Mouse (Mus musculus) heart, adult 8-10 months (tissue): ENCODE results near the gene Opa1. TPM values are rescaled to one million over a fixed set of nuclear protein-coding genes. Genes with fewer than 3 reads are reported as not detected.

Experiments used
- DNase-seq: peaks from one replicate; pipeline ENCODE4 v3.0.0; 2022; ENCODE audit warnings: low spot score
- total RNA-seq, 4 experiments: library from RNA; stranded (reverse); gene quantifications; 2 replicates each; pipeline ENCODE4 v1.2.4; 2022

Opa1 gene
- total RNA-seq, 4 experiments from 2014 or later: 148 to 189 (median 170) TPM

DNA sequence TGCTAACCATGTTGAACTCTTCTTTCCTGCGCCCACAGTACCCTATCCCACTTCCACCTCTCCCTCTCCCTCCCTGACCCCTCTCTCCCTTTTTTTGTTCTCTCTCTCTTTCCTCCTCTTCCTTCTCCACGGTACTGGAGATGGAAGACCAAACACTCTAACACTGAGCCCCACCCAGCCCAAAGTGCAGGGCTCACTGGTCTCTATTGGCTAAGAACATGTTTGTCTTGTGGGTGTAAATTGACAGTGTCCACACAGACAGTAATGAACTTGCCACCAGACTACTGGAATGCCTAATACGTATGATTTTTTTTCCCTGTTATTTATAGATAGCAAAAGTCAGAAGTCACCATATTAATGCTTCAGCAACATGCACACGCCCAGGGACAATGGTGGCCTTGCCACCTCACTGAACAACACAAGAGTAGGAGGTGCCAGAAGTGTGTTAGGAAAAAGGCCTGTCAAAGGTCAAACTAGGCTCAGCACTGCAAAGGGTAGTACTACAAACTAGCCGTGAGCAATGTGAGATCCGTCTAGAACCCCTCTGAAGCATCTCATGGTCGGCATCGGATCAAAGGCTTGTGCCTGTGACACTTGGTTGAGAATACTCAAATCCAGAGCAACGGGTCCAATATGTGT lies 77.2 kb downstream of the Opa1 start:
- DNase-seq: no peak

DNA sequence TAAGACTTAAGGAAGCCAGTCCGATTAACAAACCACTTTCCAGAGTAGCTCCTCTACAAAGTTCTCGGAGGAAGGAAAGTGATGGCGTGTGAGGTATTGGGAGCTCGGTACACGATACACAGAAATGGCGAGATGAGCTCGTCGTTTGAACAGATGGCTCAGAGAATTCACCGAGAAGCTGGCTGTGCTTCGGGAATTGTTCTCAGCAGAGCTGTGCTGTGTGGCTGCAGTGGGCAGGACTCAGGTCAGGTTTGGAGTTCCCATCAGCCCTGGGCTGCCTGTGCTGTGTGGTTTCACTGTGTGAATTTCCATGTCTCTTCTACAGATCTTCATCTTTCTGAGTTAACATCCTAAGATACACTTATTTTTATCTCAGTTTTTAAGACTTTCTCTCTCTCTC lies 77.8 kb downstream of the Opa1 start:
- DNase-seq: no peak

DNA sequence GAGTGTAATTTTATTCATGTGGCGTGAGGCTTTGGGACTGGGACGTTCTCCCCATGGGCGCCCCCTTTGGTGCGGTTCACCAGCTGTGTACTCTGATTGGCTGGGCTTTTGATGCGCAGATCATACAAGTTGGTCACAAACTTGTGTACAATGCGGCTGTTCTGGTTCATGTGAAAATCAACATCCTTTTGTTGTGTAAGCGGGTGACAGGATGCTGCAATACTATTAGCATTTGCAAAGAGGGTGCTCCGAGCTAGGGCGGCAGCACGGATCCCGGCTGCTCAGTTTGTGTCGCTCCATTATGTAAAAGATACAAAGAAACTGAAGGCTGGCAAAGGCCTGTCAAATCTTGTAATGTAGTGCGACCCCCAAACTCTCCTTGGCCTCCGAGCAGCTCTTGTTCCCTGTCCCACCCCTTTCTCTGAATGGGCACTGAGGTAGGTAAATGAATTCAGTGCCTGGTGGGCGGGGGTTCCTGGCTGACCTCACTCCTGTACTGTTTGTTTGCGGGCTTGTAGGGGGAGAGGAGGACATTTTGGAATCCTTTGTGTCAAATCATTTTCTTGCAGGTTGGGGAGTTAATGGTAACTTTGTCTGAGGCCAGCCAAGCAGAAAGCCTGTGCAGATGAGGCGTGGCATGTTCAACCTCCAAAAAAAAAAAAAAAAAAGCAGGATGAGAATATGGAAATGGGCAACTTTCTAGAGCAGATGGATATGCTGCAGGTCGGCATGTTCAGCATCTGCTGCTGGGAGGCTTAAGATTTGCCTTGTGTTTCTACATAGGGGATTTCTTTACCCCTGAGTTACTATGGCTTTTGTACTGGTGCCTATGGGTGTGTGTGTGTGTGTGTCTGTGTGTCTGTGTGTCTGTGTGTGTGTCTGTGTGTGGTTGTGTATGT lies 78.8 kb downstream of the Opa1 start:
- no peak for DNase-seq

DNA sequence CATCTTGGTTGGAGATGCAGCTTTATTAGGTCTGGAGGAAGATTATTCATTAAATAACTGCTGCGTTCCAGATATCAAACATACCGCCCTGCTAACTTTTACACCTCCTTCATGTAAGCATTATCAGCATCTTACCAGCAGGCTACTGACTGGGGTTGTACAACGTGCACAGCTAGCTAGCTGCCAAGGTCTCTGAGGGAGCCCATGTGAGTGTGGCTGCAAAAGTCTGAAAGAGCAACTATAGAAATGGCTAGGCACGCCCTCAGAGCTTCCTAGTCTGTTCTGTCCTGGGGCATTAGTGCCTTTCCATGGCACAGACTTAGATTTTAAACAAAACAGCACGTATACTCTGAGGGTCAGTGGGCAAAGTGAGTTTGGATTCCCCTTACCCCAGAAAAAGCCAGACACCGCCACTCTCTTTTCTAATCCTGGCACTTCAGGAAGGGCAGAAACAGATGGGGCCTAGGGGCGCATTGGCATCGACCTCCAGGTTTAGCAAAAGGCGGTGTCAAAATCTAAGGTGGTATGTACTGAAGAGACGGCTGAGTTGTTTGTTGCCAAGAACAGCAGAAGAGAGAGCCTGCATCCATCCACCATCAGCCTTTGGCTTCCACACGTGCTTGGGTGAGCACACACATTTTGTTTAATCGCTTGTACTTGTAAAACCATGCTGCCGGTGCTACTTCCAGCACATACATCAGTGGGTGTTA lies 80.1 kb downstream of the Opa1 start:
- DNase-seq: no peak

DNA sequence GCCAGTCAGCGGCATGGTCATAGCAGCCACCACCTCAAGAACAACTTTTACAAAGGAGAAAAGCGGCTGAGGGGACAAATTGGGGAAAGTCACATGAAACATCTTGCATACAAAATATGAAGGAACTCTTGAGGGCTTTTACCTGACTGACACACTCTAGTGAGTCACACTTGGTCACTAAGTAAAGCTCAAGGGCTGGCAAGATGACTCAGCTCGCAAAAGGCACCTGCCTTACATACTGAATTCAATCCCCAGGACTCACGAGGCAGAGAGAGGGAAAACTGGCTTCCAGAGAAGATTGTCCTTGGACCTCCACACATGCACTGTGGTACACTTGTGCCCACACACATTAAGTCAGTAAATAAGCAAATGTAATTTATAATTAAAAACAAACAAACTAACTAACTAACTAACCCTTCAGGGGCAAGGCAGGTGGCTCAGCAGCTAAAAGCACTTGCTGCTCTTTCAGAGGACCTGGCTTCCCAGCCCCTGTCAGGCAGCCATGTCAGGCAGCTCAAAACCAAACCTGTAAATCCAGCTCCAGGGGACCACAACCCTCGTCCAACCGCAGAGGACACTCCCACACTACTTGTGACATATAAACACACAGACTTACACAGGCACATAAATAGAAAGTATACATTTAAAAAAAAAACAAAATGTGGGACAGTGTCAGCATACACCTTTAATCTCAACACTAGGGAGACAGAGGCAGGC lies 84.1 kb downstream of the Opa1 start:
- DNase-seq: no peak

DNA sequence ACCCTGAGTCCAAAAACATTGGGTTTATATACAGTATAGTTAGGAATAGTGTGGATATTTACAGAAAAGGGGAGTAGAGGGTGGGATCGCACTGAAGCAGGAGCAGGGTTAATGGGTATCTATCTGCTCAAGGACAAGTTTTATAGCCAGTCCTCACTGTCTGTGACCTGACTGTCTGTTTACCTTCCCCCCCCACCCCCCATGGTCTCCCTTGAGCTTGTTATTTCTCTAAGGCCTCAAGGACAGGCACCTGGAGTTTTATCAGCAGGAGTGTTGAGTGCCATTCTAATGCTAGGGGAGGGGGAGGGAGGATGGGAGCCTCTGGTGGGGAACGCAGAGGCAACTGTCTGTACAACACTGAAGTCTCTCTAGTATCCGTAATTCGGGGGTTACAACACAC lies 85.3 kb downstream of the Opa1 start:
- DNase-seq: no peak

DNA sequence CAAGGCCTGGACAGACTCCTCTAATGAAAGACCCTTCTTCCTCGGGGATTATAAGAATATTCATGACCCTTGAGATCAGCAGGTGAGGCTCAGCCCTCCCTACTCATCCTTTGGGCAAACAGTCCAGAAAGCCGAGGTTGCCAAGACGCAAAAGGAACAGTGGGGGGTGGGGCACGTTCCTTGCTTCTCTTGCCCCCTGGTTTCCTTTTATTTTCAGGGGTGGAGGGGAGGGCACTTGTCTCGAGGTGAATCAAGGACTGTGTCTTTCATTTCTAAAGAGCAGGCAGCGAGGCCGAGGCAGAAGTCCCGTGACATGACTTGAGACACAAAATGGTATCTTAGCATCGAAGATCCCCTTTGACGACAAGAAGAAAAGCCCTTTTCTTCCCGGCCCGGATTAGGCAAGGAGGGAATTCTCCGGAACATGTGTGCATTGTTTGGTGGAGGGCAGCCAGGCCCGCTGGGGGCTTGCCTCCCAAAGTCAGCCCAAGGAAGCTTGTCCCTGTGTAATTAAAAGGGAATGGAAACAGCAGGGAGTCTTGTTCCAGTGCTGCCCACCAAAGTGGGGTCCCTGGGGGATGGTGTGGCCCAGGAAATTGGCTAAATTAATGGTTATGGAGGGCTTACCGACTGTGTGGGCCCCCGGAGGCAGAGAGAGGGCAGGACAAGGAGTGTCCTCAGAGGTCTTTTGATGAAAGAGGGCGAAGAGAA lies 88.0 kb downstream of the Opa1 start:
- DNase-seq: no peak

DNA sequence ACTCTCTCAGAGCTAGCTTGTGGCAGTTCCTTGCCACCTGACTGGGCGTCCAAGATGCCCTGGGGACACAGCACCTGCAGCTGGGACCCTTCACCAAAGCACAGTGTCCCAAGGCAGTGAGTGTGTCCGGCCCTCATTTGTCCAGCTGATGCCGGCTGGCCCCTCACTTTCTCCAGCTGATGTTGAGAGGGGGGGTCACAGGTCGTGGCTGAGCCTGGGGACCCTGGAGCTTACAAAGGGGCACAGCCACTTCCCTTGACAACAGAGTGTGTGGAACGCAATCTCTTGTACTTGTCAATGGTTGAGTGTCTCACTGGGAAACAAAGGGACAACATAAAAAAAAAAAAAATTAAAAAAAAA lies 88.5 kb downstream of the Opa1 start:
- no peak for DNase-seq

DNA sequence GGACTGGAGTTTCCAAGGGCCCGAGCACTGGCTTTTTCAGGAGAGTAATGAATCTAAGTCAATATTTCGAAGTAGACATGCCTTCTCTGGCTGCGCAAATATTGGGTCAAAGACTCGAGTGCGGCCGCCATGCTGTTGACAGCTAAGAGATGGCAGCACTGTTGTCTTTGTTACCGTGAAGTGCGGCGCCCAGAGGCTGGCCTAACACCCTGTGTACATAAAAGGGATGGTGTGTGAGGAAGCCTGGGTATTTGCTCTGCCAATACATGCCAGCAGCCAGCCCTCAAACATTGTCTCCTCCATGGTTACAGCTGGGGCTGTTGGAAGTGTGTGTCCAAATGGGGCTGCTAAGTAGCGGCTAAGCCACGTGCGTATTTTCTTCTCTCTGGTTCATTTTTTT lies 89.3 kb downstream of the Opa1 start:
- DNase-seq: no peak

DNA sequence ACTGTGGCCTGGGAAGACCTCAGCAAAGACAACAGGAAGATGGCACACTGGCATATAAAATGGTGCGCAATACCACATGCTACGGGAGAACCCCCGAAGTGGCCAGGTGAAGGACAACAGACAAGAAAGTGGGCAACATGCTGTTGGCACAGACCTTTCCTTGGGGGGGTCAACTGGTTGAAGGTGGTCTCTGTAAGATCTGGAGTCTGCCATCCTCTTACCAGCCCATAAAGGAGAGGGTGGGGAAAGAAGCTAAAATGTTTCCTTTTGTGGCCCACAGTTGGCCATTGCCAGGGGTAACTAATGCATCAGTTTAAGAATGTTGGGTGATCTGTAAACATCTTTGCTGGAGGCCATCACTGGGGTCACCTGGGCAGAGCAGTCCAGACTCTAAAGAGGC lies 91.7 kb downstream of the Opa1 start:
- DNase-seq: no peak

DNA sequence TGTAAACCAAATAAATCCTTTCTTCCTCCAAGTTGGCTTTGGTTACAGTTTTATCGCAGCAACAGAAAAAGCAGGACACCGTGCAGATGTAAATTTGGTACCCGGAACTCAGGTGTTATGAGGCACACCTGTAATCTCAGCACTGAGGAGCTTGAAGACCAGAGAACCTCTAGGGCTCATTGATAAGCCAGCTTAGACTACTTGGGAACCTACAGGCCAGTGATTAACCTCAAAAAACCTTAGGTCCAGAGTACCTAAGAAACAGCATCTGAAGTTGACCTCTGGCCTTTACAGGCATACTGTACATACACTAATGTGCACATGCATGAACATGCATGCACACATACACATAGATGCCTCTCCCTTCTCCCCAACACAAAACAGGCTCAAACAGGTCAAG lies 94.1 kb downstream of the Opa1 start:
- no peak for DNase-seq

DNA sequence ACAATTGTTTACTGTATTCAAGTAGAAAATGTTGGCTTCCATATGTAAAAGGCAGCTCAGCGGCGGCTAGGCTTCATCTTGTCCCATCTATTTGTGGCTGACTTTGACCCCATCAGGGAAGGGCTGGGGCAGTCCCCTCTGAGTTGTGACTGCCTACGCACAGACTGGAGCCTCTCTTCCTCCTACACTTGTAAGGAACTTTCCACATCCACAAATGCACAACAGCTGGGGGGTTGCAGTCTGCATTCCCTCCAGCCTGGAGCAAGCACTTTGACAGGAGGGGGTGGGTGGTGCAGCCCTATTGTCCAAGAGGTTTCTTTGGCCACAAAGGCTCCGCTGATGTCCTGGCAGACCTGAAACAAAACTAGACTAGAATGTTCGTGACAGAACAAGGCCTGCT lies 100.5 kb downstream of the Opa1 start:
- no peak for DNase-seq

DNA sequence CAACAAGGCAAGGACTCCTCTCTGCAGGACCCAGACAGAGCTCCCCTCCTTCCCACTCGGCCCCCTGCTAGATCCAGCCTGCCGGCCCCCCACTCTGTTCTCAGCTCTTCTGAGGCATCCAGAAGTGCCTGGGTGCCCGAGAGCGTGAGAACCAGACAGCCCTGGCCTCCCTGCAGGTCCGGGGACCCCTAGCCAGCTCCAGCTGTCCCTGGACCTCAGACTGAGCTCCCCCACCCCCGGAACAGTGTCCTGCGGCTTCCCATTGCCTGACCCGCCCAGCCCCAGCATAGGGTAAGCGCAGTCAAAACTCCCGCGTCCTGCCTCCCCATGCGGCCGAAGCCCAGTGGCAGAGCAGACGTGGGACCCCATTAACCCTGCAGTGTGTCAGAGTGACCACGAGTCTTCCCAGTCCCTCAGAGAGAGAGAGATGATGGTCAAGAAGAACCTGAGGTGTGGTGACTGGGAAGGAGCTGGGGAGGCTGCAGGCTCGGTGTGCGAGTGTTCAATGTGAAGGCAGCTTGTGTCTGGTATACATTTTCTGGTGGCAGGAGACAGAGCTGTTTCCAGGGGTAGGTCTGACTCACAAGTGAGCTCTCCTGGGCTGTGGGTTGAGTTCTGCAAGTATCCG lies 101.5 kb downstream of the Opa1 start:
- DNase-seq: no peak

DNA sequence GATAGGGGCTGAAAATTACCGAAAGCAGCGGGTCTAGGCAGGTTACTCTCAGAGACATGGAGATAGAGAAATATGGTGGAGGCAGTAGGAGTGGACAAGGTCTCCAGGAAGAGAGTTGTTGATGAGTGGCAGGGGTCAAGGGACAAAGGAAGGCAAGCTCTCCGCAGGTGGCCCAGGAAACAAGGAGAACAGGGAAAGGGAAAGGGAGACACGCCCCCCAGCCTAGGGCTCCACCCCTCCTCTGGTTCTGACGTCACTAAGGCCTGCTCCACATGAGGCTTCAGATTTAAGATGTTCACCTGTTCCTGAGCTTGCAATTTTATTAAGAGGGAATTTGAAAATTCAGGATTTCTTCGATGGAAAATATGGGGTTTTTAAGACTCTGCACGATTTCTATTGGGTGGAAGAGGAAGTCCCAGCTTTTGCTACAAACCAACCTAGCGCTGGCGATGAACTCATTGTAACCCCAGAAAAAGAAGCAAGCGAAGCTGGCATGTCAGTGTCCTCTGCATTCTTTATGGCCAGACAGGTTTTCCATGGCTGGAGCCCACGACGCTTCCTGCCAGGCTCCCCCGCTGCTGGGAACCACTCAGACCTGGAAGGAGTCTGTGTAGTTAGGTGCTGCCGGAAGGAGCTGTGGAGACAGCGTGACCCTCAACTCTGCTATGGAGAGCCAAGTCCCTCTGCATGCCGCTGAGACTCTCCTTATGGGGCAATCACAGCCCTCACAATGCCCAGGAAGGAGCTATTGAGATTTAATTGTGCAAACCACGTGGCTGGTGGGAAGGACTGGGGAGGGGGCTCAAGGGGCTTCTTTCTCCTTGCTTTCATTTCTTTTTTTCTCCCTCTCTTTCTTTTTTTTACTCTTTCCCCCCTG lies 103.7 kb downstream of the Opa1 start:
- no peak for DNase-seq

DNA sequence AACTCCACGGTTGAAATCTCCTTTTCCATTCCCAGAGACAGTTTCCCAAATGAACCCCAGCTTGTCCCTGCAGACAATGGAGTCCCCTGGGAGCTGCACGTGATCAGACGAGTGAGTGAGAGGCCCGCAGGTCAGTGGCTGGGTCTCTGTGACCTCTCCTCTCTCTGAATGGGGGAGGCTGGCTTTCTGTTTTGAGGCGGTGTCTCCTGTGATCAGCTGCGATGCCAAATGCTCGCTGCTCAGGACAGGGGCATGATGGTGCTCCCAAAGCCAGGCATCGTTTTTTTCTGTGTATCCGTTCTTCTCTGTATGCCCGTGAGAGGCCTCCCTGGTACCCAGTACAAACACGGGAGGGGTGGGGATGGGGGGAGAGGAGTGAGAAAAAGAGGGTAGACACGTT lies 104.4 kb downstream of the Opa1 start:
- peak; percentile 23 for DNase-seq

DNA sequence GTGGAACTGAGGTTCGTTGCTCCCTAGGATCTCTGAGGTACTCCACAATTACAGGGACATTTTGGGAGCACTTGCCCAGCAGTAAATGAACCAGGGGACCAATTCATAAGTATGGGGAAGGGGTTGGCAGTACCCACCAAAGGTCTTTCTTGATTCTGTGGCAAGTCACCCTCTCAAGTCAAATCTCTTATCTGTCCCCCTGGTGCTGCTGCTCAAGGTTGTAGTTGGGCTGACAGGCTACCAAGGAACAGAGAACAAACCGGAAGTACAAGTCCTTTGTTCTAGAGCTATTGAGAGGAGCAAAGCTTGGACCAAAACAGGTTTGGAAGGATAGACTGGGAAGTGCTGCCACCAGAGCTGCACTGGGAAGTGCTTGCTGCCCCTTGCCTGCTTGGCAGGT lies 105.0 kb downstream of the Opa1 start:
- DNase-seq: no peak

DNA sequence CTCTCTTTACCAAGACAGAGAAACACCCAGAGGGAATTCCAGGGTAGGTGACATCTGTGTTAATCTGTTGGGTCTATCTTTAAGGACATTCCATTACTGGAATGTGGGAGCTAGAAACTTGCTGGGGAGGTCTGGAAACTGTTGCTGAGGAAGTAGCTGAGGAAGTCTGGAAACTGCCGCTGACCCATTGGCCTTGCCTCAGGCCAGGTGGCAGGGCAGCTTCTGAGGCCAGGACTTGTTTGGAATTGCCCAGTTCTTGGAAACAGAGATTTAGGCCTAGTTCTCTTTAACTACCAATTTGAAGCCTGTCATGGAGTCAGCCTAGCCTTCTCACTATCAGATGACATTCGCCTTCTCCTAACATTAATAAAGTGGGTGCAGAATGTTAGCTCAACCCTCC lies 105.5 kb downstream of the Opa1 start:
- DNase-seq: no peak

DNA sequence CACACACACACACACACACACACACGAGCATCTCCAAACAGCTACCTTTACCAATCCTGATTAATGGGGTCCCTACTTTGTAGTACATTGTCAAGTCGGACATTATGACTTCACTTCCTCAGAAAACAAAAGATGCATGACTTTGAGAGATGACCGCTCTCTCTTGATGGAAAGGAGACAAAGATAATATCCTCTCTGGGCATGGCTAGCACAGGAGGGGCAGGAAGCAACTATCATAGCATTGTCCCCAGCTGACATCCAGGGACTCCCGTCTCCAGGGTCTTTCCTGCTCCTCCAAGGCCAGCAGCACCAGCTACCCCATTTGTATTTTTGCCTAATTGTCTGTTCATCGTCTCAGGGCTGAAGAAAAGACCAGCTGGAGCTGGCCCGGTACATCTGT lies 107.0 kb downstream of the Opa1 start:
- DNase-seq: no peak

DNA sequence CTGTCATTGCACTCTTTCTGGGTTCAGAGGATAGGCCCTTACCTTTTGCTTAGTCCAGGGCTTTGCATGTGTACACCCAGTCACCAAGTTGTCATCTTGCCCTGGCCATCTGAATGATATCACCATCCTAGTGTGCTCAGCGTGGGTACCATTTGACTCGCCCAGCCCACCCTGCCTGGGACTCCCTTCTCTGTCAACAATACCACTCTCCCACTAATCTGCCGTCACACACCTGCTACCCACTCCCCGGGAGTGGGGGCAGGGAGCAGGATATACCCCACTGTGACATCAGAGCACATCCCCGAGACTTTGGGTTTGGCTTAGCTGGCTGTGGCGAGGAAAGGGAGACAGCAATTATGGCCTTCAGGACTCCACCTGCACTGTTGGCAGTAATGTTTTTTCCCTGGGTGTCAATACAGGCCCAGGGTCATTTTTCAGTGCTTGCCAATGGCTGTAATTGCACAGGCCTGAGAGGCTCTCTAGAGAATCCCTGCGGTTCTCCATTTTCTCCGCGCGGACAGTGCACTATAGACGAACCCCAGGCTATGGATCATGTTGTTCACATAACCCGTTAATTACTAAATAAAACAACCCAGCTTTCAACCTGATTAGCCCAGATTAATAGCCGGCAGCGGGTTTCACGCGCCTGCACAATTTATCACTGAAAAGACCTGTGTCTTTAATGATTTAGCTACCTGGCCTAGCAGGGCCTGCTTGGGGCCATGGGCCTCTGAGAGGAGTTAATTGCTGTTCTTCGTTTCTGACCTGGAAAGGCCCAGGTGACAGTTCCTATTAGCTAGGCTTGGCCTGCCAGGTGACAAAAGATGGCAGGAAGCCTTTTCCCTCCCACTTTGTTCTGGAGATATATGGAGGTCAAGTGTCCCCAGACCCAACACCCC lies 109.1 kb downstream of the Opa1 start:
- DNase-seq: no peak
